Mouse (Mus musculus): Measurements from ENCODE around the gene Kcng1. TPM values are rescaled to one million over a fixed set of nuclear protein-coding genes. Genes with fewer than 3 reads are reported as not detected.

The Kcng1 gene
- polyA plus RNA-seq, 1 experiment: 0.35 TPM

DNA sequence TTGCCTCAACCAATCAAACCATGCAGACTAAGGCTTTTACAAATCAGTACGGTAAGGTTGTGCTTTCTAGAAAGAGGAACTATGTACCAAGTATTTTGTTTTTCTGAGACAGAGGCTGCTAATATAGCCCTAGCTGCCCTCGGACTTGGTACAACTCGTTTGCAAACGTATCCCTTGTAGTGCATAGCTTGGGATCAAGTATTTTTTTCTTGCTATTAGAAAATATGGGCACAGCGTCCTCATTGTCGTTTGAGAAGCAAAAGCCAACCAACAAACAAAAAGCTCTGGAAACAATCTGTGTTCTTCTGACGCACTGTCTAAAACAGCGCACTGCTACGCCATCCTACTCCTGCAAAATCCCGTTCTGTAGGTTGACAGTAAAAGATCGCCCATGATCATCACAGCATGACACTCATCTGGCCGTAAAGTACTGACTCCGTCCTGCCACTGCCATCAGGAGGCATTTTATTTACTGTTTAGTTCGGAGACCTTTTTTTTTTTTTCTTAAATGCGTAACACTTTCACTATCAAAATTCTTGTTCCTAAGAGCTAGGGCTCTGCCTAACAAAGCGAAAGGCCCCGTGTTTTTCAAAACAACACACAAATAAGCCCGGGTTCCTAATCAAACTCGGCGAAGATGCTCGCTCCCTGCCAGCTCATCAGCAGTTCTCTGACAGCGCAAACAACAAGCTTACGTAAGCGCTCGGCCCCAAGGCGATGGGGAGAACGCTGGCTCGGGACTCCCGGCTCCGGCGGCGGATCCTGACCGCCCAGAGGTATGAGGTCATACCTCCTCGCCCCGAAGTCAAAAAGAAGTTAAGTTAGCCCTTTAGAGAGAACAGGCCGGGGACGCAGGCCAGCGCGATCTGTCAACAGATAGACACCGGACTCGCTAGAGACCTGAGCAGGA is 52.2 kb downstream of the Kcng1 start:
- no peak for DNase-seq (ENCODE audit: low read depth, low spot score)

DNA sequence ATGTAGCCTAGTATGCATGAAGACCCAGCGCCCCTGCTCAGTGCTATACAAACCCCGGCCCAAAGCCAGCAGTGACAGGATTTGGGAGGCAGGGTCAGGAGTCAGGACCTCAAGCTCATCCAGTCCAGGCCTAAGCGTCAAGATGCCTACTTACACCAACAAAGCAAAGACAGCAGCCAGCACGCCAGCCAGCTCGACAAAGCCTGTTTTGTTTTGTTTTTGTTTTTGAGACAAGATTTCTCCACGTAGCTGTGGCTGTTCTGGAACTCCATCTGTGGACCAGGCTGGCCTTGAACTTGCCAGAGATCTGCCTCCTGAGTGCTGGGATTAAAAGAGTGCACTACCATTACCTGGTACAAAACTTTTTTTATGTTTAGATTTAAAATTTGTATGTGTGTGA is 58.2 kb downstream of the Kcng1 start:
- 88% methylated on average over 6 of the region's 6 CpGs for WGBS
- DNase-seq (ENCODE audit: low read depth, low spot score): no peak

More for the DNA sequence above, 52.2 kb downstream of the Kcng1 start:
- 12% methylated on average over 41 of the region's 41 CpGs for WGBS

DNA sequence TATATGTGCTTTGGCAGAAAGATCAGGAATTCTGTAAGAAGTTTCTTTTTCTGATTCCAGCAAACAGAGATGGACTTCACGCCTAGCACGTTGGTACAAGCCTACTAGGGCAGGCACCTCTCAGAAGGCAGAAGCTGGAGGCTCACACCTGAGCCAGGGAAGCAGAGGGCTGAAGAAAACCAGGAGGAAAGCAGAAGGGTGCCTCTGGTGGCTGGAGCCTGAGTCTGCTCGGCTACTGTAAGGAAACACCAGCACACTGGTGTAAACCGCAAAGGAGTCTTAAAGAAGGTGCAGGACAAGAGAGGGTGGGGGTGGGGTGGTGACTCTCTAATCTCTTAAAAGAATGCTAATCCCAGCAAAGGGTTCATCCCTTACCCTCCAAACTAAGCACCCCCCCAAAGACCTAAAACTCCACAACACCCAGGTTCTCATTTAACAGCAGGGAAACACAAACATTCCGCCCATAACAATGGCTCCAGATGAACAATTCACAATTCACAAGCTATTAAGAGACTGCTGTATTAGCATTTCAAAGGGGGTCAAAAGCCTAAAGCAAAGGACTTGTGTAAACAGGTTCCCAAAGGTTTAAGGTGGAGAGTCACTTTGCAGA is 67.6 kb downstream of the Kcng1 start:
- WGBS: 59% methylated on average over 5 of the region's 5 CpGs
- no peak for DNase-seq (ENCODE audit: low read depth, low spot score)

Other genes starting within 250 kb of the Kcng1 start
- gene Pard6b, start 200.7 kb downstream of the Kcng1 start, polyA plus RNA-seq (2012; rRNA removed): 16.5 and 24.8 TPM in 2 replicates
- gene Adnp, start 74.6 kb downstream of the Kcng1 start, polyA plus RNA-seq (2012; rRNA removed): 10.5 and 15.0 TPM in 2 replicates
- 3.6 and 4.5 TPM in 2 replicates for gene Gm20716, start 51.4 kb downstream of the Kcng1 start, polyA plus RNA-seq (2012; rRNA removed)
- 14.8 and 19.9 TPM in 2 replicates for gene Dpm1, start 51.1 kb downstream of the Kcng1 start, polyA plus RNA-seq (2012; rRNA removed)
- 8.1 and 11.4 TPM in 2 replicates for gene Mocs3, start 51.1 kb downstream of the Kcng1 start, polyA plus RNA-seq (2012; rRNA removed)